Mouse (Mus musculus): Measurements from ENCODE around the gene Tgif2.
A peak's percentile ranks its signal among the peaks of the same experiment; 100 is the strongest.

- TF ChIP-seq GATA1 (IDR thresholded peaks at IDR 0.05; ENCODE audit: low read length) (no peak), TAL1 (IDR thresholded peaks at IDR 0.05; ENCODE audit: low read length) (0 out of 3 replicates have a peak, but pooled peaks have one; percentile 10)
These were observed 44.8 kb downstream of the Tgif2 start for GRCm38 (mm10) chr2:156884396-156885211.
